Mouse (Mus musculus) embryo, embryonic 10 days (tissue): Measurements from ENCODE around the gene Arhgap25.
A peak's percentile ranks its signal among the peaks of the same experiment; 100 is the strongest.
"Not testable (repeated sequence)": the region's sequence is repeated elsewhere in the genome, so short reads cannot be mapped to it uniquely, and the experiment has no call there.

Experiments used
- DNase-seq: peaks from one replicate; pipeline ENCODE4 v3.0.0-alpha.2; 2015; ENCODE audit warnings: low spot score

Gene Arhgap25

DNA sequence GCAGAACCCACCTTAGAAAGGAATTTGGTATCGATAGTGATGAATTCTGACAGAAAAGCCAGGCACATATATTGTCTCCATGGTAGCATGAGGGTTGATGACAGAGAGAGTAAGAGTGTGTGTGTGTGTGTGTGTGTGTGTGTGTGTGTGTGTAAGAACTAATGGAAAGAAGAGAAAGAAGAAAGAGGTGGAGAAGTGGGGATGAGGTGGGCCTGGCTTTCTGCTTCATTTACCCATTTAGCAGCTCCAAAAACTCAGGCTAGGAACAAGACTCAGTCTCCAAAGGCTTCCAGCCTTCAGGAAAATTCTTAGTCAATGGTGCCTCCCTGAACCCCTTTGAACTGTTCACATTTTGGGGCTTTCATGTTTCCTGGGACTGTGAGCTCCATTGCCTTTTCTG, 29.5 kb downstream of the Arhgap25 start:
- no peak for DNase-seq

DNA sequence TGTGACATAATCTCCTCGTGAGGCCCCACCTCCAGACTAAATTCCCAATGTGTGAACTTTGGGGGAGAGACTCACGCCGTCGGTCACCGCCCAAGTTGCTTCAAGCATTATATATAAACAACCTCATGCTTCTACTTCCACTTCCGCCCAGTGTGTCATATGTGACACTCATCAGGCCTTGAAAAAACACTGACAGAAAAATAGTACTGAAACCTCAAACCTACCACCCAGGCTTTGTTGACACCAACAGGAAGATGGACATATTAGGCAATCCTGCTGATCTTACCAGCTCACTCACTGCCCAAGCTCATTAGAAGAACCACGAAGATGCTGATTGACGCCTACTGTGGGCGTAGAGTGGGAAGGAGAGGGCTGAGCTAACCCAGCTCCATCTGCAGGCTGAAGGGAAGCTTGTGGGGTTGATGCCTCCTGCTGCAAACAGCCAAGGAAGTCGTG, 30.2 kb downstream of the Arhgap25 start:
- DNase-seq = no peak

DNA sequence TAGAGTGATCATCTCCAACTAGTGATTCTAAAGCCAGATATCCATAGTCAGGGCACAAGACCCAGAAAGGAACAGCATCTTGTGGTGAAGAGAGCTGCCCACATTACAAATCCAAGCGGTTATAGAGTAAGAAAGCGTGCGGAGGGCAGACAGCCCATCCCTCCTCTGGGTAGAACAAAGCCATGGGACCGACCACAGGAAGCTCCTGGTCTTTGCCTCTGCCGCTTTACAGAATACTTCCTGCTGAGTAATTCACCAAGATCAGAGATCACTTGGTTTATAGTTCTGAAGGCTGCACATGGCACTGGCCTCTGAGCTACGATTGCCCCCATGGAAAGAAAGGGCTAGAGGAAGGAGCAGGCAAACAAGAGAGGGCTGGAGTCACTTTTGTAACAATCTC, 30.6 kb downstream of the Arhgap25 start:
- DNase-seq = no peak

DNA sequence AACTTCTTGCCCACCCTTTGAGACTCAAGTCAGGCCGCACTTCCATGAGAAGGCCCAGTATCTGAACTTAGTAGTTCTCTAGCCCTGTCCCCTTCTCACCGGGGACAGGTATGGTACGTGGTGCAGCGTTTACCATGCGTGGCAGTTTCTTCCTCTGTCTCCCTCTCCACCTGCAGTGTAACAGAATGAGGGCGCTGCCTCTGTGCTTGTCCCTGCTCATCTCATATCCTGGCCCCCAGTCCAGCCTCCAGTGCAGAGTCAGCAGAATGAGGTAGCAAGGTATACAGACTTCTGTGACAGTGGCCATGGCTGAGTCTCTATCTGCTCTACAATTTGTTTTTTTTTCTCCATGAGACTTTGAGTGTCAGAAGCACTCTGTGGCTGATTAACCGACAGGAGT, 32.4 kb downstream of the Arhgap25 start:
- DNase-seq = no peak

DNA sequence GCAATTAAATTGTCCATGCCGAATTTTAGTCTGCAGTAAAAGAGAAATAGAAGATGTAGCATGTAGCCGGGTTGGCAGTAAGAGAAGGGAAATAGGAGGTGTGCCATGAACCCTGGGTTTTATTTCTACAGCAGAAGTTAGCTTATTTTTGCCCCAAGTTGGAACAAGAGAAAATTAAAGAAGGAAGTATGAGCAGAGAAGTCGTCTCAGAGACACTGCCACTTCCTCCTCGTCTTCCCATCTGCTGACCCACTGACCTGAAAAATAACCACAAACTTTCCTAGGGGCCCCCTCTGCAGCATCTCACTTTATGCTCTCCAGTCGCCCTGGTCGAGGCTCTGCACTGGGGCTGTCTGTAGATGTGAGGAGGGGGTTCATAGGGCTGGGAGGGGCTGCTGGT, 33.3 kb downstream of the Arhgap25 start:
- DNase-seq = no peak

DNA sequence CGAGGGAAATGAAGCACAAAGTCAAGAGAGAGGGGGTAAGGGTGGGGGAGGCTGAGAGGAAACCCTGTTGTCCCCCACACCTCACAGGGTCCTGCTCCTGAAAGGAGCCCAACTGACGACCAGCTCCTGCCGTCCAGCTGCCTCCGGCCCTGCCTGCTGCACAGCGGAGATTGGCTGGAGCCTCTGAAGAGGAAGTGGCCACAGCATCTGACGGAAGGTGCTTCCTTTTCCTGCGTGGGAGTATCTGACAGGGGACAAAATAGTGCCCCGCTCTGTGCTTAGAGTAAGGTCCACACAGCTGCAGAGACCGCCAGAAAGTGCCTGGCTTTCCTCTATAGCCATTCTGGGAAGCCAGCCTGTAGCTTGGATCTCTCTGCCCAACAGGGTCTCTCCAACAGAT, 36.9 kb downstream of the Arhgap25 start:
- no peak for DNase-seq

DNA sequence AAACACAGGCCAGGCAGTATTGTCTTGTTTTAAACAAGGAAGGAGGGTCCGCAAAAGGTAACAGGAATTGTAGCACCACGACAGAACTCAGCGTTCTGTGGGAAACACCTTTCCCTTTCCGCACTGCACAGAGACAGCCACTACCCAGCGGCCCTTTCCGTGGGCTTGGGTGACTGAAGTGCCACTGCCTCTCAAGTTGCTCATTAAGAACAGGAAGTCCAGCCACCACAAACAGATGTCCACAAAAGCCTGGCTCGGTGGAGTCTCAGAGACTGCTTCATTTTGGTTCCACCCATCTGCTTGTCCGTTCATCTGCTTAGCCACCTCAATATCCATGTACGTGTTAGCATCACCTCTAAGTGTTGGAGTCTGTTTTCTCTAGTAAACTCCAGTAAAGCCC, 38.7 kb downstream of the Arhgap25 start:
- no peak for DNase-seq

DNA sequence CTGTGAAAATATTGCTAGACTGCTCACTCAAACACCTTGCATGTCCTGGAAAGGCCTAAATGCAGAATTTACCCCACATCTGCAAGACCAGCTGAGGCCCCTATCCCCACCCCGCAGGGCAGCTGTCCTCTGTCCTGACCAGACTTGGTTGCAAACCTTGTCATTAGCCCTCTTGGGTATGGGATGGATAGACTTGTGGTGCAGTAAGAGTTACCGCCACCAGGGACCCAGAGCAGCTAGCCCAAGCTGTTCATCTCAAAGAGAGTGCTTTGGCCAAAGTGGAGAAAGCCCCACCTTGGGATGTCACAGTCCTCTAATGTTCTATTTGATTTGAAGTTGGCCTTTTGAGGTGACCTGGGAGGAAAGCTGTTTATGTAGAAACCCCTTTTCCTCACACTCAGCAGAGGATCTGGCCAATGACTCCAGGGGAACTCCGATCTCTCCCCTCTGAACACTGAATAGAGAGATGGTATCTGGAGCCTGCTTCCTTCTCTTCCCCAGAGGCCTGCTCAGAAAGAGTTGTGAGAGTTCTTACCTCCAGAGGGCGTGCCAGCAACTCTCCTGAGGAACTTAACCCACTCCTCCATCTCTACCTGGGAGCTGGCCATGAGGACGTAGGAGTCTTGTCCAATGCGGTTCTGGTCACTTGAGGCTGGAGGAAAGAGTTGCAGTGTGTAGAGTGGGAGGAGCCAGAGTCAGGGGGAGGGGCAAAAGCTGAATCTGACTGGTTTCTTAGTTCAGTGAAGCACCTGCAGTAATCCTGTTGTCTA, 45.2 kb downstream of the Arhgap25 start:
- no peak for DNase-seq

DNA sequence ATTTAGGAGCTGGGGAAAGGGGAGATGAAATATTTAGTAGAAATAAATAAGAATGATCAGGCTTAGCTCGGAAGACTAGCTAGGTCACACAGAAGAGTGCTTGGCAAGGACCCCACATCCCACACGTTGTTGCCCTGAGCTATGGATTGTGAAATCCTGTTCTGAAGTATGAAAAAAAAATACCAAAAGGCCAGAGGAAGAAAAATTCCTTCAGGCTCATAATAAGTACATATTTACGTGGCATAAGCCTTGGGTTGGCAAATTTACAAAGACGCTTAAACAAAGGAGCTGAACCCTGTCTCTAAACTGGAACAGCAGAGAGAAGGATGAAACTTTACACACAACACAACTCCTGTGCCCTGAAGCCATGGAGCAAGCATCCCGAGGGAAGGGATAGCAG, 48.3 kb downstream of the Arhgap25 start:
- no peak for DNase-seq

DNA sequence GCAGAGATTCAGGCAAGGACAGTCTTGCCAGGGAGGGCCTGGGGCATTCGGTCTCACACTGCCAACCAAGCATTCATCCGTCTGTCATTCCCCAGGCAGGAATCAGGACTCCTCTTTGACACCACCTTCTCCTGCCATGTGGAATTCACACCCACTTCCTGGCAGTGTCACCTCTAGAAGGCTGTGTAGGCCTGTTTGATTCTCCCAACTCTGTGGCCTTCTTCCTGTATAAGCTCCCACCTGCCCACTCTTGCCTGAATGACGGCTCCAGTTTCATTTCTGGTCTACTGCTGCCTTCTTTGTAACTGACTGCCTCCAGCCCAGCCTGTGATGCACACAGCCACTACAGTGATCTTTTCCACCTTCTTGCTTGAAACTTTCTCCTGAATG, 49.2 kb downstream of the Arhgap25 start:
- DNase-seq = no peak

DNA sequence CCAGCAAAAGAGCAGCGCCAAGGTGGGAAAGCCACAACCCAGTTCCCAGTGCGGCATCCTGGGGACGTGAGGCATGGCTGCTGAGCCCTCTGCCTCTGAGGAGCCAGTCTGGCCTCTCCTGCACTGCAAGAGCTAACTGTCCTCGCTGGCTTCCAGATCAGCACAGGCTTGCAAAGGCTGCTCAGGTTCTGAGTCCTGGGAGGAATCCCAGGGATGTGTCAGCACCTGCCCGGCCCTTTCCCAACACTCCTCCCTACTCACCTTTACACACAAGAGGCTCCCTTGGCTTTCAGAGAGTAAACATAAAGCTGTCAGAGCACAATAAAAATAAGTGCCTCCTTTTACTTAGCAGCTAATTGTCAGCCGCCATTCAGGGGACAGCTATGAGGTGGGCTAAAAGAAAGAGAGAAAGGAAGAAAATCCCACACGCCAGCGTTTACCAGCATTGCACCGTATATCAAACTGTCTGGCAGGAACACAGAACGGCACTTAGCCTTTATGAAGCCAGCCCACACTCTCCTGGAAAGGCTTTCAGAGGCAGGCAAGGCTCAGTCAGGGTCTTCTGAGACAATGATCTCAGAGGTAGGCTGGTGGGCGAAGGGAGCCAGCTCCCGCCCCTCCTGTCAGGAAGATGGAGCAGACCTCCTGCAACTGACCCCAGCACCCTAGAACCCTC, 49.7 kb downstream of the Arhgap25 start:
- DNase-seq = no peak

DNA sequence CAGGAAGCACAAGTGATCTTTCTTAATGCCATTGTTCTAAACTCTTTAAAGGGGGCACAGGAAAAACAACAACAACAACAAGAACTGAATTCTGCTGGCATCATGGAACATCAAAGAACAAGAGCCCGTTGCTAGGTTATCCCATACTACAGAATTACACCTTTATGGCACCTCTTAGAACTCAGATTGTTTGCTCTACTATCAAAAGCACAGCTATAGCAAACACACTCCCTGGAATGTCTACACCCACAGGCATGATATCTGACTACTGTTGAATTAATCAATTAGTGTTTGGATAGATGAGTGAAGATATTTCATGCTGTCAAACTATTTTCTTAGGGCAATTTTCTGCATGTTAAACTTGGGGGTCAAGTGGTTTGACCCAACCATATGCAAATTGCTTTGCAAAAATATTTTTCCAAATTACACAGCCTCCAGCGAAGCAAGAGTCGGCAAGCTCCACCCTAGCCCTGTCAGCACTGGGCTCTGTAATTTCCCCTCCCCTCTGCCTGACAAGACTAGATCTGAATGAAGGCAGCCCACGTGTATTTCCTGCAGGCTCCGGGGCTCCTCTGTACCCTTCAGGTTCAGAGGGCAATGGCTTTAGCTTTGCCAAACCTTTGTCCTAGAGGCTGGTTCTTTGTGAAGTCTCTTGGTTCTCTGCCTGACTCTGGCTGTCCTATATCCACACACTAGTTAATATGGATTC, 53.6 kb downstream of the Arhgap25 start:
- DNase-seq = no peak

DNA sequence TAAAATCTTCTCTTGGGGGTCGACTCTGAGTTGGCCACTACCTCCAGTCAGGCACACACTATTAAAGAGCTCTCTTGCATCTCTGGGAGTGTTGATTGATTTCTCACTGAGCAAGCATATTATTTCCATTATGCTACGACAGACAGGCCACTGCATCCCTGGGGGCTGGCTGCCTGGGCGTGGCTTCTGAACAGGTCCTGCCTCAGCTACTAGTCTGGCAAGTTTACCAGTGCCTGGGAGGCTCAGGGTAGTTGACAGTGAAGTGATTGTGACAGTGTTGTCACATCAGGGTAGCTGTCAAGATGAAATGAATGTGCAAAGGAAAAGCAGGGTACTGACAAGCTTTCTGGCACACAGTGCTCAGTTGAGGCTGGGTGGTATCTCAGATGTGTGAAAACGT, 54.2 kb downstream of the Arhgap25 start:
- no peak for DNase-seq

DNA sequence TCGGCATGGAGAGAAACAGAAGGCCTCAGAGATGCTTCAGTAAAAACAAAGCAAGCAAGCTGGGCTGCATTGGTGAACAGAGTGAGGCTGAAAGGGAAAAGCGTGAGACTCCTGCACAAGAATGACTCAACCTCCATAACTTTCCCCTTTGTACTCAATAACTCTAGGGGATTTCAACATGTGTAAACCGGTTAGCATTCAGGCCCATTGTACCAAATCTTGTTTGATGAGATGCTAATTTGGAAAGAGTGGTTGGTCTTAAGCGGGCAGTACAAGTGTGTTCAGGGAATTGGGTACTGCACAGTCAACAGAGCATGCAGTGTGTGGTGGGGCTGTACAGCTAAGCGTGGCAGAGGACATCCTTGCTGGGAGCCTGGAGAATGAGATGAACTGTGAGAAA, 57.8 kb downstream of the Arhgap25 start:
- DNase-seq = no peak

DNA sequence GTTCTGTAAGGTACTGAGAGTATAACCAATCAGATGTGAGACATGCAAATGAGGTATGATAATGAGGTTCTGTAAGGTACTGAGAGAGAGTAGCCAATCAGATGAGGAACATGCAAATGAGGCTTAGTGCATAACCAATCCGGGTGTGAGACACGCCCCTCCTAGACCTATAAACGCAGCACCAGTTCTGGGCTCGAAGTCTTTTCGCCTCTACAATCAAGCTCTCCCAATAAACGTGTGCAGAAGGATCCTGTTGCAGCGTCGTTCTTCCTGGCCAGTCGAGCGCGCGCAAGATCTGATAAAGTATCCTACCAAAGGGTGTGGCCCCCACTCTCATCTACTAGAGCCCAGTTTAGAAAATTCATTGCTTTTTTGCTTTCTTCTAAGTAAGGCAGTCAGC, 63.0 kb downstream of the Arhgap25 start:
- DNase-seq = not testable (repeated sequence)

DNA sequence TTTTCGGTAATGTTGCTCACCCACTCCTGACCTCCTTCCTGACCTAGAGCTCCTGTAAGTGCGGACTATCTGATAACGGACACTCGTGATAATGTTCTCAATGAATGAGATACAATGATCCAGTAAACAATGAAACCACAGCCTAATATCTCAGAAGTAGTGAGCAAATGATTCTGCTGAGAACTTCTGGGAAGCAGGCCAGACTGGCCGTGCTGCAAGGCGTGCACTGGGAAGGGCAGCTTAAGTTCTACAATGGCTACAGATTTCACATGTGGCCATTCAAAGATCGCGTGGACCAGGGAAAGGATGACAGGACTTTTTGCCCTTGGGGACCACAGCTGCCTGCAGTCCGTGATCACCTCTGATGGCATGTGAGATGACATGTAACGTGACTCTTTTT, 64.7 kb downstream of the Arhgap25 start:
- DNase-seq = no peak

DNA sequence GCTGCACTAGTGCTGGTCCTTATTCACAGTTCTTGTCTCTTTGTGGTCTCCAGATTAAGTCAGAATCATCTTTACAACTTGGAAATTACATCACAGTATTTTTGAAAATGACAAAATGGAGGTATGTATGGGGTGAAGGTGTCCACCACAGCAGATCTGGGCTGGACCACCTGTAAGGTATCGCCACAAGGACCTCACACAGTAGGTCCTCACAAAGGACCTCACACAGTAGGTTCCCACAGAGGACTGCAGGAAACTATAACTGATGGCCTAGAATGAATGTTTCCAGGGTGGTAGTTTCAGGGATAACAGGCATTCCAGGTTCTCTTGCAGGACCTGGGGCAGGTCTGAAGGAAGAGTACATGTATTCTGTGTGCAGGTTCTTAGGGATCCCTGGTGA, 65.7 kb downstream of the Arhgap25 start:
- no peak for DNase-seq

DNA sequence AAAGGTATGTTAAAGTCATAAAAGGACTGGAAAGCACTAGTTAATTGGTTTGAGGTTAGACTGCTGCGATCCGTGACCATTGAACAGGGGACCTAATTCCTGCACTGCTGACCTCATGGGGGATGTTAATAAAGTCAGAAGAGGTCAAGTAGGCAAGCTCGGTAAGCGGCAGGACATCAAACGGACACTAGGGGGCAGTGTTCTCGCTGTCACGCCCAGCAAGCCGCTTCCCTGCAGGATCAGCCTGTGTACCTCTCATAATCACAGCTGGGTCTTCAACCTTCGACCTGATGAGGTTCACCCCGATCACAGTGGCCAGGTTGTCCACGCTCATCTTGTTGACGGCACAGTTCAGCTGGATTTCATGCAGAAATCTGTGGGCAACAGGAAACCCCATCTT, 66.8 kb downstream of the Arhgap25 start:
- DNase-seq = peak; percentile 94

DNA sequence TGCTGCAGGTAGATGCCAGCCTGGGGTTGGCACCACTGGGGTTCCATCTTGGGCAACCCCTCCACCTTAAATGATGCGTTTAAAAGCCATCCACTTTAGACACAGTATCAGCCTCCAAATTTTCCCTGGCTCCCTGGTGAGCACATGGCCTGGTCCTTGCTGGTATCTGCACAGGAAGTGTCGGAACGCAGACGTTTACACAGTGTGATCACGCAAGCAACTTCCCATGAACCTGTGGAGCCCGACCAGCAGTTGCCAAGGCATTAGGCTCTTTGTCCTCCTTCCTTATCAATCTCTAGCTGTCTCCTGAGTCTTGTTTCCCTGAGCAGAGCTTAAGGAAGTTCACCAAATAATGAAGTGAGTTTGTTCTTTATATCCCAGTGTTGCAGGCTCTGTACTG, 77.6 kb downstream of the Arhgap25 start:
- DNase-seq = no peak

DNA sequence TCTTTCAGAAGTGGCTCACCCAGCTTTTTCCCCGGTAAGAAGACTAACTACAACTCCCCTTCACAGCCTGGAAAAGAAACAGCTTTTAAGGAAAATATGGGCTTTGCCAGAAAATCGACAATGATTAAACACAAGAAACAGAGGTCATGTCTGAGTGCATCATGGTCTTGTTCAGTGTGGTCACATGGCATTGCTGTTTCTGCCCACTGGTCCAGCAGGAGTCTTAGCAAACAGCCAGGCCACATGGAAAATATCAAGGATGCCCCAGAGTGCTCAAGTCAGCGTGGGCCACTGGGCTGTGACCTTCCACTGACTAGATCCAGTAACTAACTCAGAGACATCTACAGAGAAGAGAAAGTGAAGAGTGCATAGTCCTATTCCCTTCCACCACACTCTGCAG, 81.3 kb downstream of the Arhgap25 start:
- DNase-seq = no peak

DNA sequence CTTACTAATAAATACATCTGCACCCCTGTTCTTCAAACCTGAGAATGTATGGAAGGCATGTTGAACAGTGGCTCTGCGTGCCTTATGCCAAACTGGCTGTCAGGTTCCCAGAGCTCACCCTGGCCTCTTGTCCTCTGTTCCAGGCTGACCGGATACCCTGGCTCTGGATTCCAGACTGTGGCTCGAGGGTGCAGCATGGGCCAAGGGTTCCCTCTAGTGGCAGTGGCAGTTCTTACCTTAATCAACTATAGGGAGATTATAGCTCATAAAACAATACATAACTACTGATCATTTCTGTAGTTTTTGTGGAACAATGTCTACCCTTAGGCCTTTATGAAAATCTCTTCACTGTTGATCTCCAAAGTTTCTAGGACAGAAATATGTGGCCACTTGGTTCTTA, 82.0 kb downstream of the Arhgap25 start:
- DNase-seq = peak; percentile 49

DNA sequence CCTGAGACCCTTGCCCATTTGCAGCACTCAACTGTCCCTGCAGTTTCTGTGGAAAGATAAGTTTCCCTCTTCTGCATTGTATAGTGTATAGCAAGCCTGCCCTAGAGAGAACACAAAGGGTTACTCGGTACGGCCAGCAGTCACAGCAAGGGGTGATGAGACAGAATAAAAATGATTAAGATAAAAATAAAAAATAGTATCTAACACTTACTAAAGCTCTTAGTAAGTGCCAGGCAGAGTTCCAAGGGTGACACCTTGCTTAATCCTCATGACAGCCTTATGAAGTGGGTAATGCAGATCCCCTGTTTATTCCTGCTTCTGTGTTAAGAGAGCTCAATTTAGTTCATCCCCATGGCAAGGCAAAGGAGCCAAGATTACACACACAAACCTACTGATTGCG, 83.5 kb downstream of the Arhgap25 start:
- no peak for DNase-seq

DNA sequence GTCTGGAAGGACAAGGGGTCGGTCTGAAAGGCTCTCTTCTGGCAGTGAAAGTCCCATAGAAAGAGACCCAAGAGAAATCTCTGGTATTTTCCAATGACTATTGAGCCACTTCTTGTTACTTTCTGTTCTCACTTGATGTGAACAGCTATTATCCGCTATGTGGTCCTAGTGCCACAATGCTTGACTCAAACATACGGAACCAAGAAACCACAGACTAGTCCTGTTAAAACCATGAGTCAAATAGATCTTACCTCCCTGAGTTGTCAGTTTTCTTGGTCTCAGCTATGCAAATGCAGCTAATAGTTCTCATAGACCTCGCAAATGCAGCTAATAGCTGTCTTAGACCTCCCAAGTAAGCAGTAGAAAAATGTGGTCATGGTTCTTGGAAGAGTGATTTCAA, 85.8 kb downstream of the Arhgap25 start:
- DNase-seq = no peak
